Mouse (Mus musculus) left cerebral cortex, adult 9 months (tissue): ENCODE results near the gene Akap8.
A peak's percentile ranks its signal among the peaks of the same experiment; 100 is the strongest.

Experiments
- DNase-seq, 2 experiments: peaks; one replicate each; pipeline ENCODE4 v3.0.0; 2022; ENCODE audit warnings: low spot score in 2 of 2

Gene Akap8

DNA sequence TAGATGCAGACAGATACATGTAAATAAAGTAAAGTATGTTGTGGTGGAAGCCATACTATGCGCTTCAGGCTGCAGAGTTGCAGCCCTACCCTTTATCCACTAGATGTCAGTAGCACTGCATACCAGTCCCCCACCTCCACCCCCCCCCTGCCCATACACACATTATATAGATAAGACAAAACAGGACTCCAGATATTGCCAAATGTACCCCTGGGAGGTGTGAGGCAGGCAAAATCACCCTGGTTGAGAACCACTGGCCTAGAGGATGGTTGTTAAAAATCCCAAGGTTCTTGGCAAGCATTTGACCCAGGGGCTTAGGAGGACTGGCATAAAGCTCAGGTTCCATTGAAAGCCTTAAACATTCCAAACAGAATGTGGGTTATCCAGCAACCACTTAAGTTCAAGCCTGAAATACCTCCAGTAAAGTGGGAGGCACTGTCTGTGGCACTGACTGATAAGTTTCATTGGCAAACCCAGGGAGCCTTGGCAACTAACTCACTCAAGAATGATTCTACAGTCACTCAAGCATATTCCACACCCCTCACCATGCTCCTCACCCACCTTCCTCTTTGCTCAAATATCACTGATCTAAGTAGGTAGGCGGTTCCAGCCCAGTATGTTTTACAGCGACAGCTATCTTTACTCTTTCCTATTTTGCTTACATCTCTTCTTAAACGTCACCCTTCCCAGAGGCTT, 28.1 kb upstream of the Akap8 start:
- peak; percentile 46 to 54 for DNase-seq

DNA sequence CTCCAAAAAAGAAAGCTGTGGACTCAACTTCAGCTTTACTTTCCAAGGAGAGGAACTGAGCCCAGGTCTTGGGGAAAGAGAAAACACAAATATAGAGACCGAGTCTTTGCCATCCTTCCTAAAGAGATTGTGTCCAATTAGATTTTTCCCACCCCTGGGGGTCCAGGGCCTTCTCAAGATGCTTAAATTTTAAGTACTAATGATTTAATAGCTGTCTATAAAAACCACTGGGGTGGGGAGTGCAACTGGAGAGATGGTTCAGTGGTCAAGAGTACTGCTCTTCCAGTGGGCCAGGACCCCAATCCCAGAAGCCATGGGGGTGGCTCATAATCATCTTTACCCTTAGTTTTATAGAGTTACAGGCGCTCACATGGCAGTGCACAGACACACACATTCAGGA, 27.4 kb upstream of the Akap8 start:
- no peak for DNase-seq

DNA sequence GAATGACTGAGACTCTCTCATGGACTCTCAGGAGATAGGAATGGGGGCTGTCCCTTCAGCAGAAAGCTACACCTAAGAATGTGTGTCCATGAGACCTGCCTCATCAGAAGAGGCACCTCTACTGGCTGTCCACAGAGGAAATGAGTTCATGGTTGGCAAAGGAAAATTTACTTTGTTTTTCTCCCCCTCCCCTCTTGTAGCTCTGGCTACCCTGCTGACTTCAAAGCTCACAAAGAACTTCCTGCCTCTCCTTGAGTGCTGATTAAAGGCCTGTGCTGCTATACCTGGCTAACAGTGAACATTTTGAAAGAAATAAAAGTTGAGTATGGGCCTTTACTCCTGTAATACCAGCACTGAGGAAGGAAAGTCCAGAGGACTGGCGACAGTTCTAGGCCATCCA, 20.1 kb upstream of the Akap8 start:
- DNase-seq = no peak

DNA sequence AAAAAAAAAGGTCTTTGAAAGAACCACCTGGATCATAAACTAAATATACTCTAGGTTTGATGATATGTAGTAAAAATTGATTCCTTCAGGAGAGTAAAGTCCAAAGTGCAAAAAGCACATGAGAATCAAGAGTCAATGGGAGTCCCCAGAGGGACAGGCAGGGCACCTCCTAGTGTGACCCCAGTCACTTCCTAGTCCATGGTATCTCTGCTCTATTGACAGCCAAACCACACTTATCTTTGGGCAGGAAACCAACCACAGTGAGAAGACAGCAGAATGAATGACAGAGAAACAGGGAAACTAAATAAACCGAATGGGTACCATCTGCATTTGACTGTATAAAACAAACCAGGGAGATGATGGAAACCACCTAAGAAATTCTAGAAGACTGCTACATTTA, 19.1 kb upstream of the Akap8 start:
- DNase-seq = no peak

DNA sequence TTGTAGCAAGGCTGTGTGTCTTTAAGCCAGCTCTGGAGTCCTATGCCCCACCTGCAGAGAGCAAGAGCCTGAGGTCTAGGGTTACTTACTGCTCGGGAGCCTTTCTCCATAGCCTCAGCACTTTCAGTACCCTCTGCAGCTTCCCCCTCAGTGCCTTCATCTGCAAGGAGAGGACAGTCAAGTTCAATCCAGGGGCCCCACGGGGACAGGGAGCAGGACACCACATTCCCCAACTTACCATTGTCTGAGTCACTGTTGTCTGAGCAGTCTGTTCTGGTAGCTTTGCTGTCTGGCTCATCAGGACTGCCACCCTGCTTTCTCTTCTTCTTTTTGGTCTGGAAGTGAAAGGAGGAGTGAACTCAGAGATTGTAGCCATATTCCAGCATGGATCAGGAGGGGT, 14.8 kb upstream of the Akap8 start:
- DNase-seq = no peak

DNA sequence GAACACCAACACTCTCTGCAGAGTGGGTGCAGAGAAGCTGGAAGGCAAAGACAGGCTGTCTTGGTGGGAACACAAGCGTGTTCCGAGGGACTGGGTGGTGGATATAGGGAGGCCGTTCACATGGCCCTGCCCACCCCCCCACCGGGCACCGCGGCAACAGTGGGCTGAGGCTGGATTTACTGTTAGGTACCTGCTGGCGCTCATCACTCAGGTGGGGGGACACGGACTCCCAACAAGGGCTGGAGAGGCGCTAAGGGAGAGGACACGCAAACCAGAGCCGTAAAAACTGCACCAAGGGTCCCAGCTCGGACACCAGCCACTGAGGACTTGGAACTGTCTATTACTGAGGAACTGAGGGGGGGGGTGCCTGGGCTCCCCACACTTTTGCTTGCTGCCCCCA, 13.9 kb upstream of the Akap8 start:
- no peak for DNase-seq

DNA sequence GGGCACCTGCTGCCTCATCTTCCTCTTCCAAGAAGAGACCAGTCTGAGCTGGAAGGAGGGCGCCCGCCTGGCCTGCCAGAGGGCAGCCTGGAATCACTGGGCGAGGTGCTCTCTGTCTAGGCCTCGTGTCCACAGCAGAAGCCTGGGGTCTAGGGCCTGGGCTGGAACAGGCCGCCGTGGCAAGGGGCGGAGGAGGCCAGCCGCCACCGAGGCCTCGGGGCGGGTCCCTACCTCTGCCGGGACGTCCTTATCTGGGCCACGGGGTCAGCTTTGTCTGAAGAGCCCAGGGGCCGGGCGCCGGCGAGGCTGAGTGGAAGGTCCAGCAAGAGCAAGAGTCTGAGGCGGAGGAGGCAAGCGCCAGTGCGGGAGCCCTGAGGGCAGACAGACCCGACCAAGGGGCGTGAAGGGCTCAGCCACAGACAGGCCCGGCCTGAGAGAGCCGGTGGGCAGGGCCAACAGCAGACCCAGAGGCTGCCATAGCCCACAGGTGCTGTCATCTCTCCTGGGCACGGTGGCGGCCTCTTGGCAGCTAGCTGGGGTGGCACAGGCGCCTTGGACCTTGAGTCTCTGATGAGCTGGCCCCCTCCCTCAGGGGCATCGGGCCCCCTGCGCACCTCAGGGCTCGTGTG, 12.8 kb upstream of the Akap8 start:
- no peak for DNase-seq

DNA sequence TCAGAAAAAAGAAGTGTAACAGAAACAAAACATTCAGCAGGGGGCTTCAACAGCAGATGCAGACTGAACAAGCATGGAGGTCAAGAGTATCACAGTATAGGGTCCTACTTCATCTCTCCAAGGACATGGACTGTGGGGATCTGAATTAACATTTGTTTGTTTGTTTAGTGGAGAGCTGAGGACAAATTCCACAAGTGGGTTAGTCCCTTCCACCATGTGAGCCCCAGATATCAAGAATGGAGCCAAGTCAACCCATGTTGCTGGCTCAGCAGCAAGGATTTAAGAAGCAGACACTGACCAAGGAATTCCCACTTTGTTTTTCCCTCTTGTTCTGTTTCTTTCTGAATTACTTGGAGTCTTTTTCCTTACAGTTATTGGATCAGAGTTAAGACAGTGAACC, 6.5 kb upstream of the Akap8 start:
- DNase-seq = no peak

DNA sequence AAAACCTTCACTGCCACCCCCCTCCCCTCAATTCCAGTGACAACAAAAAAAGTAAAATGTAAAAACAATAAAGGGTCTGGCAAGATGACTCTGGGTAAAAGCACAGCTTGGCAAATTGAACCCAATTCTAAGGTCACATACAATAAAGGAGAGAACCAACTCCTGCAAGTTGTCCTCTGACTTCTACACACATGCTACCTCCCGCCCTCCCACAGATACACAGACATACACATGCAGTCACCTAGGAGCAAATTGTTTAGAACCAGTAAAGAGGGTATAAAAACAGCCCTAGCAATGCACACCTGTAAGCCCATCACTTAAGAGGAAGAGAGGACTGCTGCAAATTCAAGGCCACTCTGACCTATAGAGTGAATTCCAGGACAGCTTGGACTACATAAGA, 1.8 kb upstream of the Akap8 start:
- no peak for DNase-seq

DNA sequence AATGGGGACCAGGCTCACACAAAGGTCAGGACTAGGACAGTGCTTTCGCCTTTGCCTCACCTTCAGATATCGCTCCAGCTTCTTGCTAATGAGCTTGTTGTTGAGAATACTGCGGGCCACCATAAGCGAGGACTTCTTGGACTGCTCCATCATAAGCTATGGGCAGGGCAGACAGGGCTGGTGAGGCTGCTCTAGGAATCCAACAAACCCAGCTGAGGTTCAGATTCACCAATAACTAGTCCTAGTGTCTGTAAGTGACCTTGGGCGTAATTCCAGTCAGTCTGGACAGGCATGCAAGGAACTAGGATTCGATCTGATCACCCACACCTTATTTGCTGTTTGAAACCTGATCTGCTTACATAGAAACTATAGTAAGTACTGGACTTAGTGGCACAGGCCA, 798 bp upstream of the Akap8 start:
- DNase-seq = no peak

DNA sequence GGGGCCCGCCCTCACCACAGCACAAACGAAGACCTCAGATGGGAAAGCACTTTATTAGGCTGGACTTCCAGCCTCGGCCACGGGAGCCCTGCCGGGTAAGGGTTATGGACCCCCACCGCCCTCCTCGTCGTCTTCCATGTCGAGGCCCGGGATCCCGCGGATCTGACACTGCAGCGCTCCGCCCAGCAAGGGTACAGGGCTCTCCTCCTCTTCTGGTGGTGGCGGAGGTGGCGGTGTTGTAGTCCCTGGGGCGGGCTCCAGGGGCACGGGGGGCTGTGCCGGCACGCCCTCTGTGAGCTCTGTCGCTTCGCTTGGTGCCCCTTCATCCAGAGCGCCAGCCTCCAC, 324 bp upstream of the Akap8 start:
- DNase-seq = no peak

DNA sequence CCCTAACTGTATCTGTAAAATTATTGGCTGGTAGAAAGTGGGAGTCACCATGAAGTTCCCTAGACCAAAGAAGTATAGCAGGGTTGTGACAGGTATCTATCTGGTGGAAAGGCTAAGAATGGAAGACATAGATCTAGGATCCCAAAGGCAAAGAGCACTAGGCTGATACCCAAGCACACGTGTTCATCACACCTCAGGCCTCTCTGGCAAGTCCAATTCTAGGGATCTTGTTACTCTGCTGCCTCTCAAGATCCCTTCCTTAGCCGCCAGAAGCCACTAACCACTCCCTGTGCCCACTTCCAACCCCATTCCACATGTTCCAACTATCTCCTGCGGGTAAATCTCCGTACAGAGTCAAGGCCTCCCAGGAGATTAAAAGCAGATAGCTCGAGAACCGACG, 1.1 kb downstream of the Akap8 start:
- peak in 1 of 2 experiments; percentile 12 for DNase-seq

DNA sequence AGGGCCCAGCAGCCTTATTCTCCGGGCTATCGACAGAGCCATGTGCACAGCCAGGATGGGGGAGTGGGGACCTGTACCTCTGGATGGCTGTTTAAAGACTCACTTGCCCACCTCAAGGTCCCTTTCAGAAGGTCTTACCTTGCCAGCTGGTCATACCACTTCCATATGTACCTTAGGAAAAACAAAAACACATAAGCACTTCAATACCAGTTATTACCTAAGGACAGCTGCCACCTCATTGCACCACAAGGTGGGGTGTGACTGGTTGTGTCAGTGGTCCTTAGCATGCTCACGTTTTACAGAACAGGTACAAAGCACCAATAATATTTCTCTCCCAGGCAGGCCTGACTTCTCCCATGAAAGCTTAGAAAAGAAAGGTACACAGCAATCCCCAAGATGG, 3.3 kb downstream of the Akap8 start:
- DNase-seq = no peak

DNA sequence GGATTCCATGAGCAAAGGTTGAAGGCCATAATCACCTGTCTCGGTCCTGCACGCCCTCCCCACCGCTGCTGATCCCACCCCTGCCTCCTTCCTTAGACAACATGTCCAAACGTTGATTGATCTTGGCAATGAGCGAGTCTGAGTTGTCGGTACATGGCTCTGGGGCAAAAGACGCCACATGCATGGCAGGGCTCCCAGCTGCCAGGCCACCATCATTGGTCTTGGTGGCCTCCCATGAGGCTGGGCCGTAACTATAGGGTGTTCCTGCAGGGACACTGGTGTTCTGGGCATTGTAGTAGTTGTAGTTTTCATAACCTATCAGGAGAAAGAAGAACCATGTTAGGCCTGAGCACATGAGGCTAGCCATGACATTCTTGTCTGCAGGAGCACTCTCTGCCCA, 4.0 kb downstream of the Akap8 start:
- DNase-seq = no peak

DNA sequence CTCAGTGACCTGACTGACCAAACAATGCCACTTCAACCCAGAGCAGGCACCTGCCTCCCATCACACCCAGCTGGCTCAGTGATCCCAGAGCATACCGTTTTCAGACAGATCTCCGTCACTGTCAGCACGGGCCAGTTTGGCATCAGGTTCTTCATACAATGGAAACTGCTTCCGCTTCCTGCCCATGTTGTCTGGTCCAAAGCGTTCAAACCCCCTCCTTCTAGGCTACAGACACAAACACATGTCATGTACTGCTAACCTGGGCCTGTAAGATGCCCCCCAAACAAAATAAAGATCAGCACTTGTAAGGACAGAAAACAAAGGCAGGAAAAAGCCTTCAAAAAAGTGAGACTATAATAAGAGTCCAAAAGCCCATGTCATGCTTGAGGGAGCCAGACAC, 5.5 kb downstream of the Akap8 start:
- DNase-seq = no peak

DNA sequence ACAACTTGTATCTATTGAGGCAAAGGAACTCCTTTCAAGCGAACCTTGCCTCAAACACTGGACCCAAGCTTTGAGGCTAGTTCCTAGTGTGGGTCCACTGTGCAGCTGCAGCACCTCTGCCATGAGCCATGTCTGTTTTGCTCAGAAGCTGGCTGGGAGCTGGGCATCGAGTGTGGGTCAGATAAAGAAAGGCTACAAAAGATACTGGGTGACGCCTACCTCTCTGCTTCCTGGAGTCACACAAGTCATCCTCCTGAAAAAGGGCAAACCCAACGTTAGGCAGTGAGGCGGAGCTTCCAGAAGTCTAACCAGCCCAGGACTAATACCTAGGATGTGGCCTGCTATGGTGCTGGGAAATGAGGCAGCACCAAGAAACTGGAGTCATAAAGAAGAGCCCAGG, 7.1 kb downstream of the Akap8 start:
- DNase-seq = no peak

DNA sequence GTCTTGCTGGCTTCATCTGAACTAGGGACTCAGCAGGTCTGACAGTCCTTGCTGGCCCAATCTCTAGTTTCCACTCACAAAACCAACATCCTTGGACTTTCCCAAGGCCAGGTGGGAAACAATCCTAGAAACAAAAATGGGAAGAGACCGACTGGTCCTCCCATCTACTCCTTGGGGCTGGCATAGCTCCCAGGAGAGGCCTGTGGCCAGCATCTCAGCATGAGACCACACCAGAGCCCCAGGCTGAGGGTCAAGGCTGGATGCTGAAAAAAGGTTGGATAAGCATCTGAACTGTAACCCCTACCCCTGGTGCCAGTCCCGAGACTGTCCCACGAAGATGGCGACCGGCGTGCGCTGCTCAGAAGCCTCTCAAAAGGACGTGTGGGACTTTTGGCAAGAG, 8.2 kb downstream of the Akap8 start:
- DNase-seq = no peak

DNA sequence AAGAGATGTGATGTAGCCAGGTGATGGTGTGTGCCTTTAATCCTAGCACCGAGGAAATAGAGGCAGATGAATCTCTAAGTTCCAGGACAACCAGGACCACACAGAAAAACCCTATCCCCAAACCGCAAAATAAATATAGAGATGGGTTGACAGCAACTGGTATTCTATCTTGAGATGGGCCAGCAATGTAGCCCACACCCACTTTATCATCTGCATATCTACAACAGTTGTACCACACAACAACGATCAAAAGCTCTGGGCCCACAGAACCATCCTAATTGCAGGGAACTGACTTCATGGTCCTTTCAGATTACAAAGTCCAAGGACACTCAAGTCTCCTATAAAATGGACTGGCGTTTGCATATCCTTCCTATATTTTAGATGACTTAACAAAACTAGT, 13.1 kb downstream of the Akap8 start:
- no peak for DNase-seq

DNA sequence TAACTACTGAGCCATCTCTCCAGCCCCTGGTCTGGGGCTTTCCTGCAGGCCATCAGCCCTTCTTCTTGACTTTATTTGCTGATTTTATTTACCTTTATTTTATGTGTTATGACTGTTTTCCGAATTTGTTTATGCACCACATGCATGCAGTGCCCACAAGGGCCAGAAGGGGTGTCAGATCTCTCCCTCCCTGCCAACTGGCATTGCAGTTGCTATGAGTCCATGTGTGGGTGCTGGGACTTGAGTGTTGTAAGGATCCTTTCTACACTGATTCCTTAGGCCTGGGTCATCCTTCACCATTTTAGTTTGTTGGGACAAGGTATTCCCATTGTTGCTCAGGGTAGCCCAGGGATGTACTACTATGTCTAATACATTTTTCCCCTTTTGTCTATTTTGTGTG, 22.9 kb downstream of the Akap8 start:
- DNase-seq = no peak

DNA sequence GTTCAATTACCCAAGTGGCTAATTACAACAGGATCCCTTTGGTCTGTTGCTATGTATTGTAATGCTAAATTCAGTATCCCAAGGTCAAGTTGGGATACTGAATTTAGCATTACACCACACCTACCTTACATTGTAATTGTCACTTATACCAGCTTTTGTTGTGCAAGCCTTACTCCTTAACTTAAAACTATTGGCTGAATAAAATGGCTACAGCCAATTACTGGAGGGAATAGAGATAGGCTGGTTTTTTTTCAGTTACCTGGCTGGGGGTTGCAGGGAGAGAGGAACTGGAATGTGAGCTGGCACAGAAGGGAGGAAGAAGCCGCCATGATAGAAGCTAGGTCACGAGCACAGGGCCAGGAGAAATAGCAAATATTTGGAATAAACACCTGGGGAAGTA, 25.1 kb downstream of the Akap8 start:
- DNase-seq = no peak

DNA sequence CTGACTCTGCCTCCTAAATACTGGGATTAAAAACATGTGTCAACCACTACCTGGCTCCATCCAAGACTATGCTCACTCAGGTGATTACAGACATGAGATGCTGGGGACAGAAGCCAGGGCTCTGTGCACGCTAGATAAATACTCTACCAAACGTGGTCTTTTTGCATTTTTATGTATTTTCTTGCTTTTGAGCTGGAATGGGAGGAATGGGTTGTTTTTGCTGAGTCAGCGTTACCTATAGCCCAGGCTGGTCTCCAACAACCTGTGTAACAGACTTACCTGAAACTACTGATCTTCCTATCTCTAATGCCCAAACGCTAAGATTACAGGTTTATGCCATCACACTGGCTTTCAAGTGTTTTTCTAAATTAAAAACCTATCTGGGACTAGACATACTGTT, 25.9 kb downstream of the Akap8 start:
- no peak for DNase-seq

DNA sequence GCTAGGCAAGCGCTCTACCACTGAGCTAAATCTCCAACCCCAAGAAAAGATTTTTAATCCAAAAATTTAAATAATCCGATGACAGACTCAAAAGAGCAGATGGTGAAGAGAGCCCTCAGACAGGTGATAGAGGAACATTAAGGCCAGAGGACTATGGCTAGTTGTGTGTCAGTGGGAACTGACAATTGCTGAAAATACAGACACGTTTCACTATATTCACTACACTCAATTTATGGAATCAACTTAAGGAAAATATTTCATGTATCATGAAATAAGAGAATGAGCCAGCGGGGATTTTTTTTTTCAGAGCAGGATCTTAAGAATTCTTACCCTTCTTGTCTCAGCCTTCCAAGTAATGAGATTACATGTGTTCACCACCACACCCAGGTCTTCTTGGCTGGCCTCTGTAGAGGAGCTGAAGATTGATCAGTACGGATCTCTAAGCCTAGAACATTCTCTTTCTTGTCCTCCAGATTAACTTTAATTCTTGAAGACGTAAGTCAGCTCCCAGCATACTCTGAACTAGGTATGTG, 35.8 kb downstream of the Akap8 start:
- no peak for DNase-seq

DNA sequence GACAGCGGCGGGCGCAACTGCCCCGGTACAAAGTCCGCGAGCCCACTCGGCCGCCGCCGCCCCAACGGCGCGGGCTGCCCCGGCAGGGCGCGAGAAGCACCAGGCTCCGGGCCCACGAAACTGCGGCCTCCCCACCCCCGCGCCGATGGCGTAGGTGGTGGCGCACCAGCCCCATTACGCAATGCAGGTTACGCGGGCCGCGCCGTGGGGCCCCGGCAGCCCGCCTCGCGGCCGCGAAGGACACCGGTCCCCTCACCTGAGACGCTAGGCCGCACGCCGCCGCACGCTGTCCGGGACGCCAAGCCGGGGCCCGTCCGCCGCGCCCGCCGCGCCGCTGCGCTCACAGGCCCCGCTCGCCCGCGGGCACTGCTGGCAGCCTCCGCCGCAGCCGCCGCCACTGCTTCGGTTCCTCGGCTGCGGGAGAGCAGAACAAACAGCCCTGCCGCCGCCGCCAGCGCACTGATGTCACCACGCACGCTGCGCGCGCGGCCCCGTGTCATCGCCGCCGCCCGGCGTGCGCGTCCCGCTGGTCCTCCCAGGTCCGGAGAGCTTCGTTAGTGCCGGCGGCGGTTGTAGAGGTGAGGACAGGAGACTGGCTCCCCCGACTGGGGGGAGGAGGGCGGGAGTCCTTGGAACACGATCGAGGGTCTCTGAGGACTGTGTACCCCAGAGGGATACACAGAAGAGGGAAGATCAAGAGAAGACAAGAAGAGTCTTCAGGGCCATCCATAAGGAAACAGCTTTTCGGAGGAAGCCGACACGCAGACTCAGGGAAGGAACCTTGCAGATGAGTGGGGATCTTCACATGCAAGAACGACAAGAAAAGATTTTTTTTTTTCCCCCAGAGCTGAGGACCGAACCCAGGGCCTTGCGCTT, 36.5 kb downstream of the Akap8 start, which contains the start of gene Brd4:
Brd4 (minus strand) TSS at position 461 of the 876 bp plus-strand sequence.
- peak; percentile 78 to 90 for DNase-seq
